Mouse (Mus musculus) spleen, adult 2 months (tissue): Measurements from ENCODE around the gene Znrf4. TPM values are rescaled to one million over a fixed set of nuclear protein-coding genes. Genes with fewer than 3 reads are reported as not detected.

Source experiments
- DNase-seq, 2 experiments: peaks; one replicate each; pipeline versions ENCODE4 v3.0.0 to v3.0.0-alpha.2; 2012 to 2021; ENCODE audit warnings: low spot score in 2 of 2, low read depth in 1 of 2
- H3K27ac ChIP-seq: fragments of 200-500 bp; 2 replicates; pipeline ENCODE4 v1.5.1; 2012; ENCODE audit warnings: low read length, inconsistent platforms; ENCODE audit not compliant: insufficient read depth
- H3K27me3 ChIP-seq: fragments of 200-500 bp; 2 replicates; pipeline ENCODE4 v1.6.1; 2012; ENCODE audit warnings: mild to moderate bottlenecking, moderate library complexity, low read length, inconsistent platforms; ENCODE audit not compliant: control insufficient read depth, insufficient read depth
- H3K36me3 ChIP-seq: fragments of 200-500 bp; 2 replicates; pipeline ENCODE4 v1.6.1; 2012; ENCODE audit warnings: mild to moderate bottlenecking, low read length, inconsistent platforms; ENCODE audit not compliant: control insufficient read depth, insufficient read depth
- H3K4me1 ChIP-seq: fragments of 200-500 bp; 2 replicates; pipeline ENCODE4 v1.6.1; 2011; ENCODE audit warnings: inconsistent platforms; ENCODE audit not compliant: control insufficient read depth, insufficient read depth, insufficient read length
- H3K4me3 ChIP-seq: fragments of 200-500 bp; 2 replicates; pipeline ENCODE4 v1.5.1; 2011; ENCODE audit warnings: mild to moderate bottlenecking, inconsistent platforms; ENCODE audit not compliant: insufficient read depth, insufficient read length; ENCODE audit errors: extremely low read depth
- CTCF ChIP-seq: fragments of 200-500 bp; IDR thresholded peaks from 2 replicates; pipeline ENCODE4 v1.5.1; 2011; ENCODE audit warnings: mild to moderate bottlenecking, inconsistent platforms; ENCODE audit not compliant: insufficient read depth, insufficient read length, insufficient replicate concordance; ENCODE audit errors: extremely low read depth
- POLR2A ChIP-seq: fragments of 200-500 bp; IDR thresholded peaks from 2 replicates; pipeline ENCODE4 v1.6.1; 2011; ENCODE audit warnings: low read depth, low read length, inconsistent platforms
- WGBS: fragments of 180-500 bp; shearing (Covaris S2); methylation state at CpG from one replicate; pipeline ENCODE4 v1.1.7; 2018; 5-methylcytosine and 5-hydroxymethylcytosine counted together
- polyA plus RNA-seq: library from polyadenylated mRNA; depleted of rRNA; stranded (reverse); fragments of >200 nt; gene quantifications from 2 replicates; pipeline ENCODE4 v1.2.3, GENCODE M21; 2012; rRNA removed

Gene Znrf4
- polyA plus RNA-seq, 1 experiment = not detected

DNA sequence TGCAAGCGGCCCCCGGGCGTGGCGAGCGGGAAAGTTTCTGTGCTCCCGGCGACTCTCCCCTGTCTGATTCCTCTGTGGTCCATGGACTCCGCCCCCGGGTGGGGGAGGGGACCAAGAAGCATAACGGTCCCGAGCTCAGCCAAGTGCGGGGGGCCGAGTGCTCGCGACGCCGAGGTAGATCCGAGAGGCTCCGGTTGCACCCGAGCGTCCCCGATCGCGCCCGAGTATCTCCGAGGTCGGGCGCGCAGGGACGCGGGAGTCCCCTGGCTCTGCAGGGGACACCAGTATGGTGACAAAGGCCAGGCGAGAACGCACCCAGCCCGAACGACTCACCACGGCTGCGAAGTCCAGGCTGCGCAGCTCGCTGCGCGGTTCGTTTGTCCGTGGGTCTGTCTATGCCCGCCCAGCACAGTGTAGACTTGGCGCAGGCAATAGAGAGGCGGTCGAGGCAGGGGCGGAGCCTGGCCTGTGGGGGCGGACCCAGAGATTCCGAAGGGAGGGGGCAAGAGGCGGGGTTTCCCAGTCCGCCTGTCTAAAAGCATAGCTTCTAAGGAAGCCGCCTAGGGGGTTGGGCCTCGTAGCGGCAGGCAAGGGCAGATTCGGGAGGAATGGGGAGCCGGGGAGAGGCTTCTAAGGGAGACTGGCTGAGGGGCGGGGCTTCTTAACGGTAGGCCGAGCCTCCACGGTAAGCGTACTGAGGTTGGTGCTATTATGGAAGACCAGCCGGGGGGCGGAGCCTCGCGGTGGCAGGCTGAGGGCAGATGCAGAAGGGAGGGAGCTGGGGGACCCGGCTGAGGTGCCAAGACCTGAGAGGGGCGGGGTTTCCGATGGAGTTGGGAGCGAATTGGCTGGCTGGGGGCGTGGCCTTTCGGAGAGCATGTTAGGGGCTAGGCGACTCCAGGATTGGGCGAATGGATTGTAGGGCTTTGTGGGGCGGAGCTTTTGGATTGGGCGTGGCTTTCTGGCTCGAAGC is 50.2 kb downstream of the Znrf4 start:
- Histone ChIP-seq H3K4me1 (no peaks in the 10 kb centered on the region; the same call in 1 of the 2 replicates), H3K27ac (peak overlapping the region; percentile 53), H3K4me3 (peak overlapping the region; percentile 76), H3K27me3 (no peaks in the 10 kb centered on the region), H3K36me3 (no peaks in the 10 kb centered on the region)
- WGBS = under 1% methylated on average over 77 of the region's 77 CpGs
- TF ChIP-seq CTCF (no peak), POLR2A (no peak)
- peak; percentile 89 for DNase-seq

Other genes with a start within 250 kb of the Znrf4 start
- 20.5 and 21.6 TPM in 2 replicates for gene Ticam1, start 235.6 kb downstream of the Znrf4 start, polyA plus RNA-seq
- 13.4 and 17.3 TPM in 2 replicates for gene Plin3, start 219.6 kb downstream of the Znrf4 start, polyA plus RNA-seq
- gene Arrdc5, start 212.1 kb downstream of the Znrf4 start, polyA plus RNA-seq = 0.12 TPM in 1 of 2 replicates, not detected in the other
- gene Uhrf1, start 209.1 kb downstream of the Znrf4 start, polyA plus RNA-seq = 16.5 and 23.9 TPM in 2 replicates
- gene Kdm4b, start 186.4 kb downstream of the Znrf4 start, polyA plus RNA-seq = 37.1 and 46.7 TPM in 2 replicates
- gene Ptprs, start 35.9 kb downstream of the Znrf4 start, polyA plus RNA-seq = 57.5 and 69.4 TPM in 2 replicates
- 2.3 and 4.4 TPM in 2 replicates for gene Gm20219, start 42.0 kb upstream of the Znrf4 start, polyA plus RNA-seq
- gene Safb2, start 72.2 kb upstream of the Znrf4 start, polyA plus RNA-seq = 152 and 157 TPM in 2 replicates
- gene Safb, start 72.4 kb upstream of the Znrf4 start, polyA plus RNA-seq = 103 and 105 TPM in 2 replicates
- gene 2410015M20Rik, start 97.3 kb upstream of the Znrf4 start, polyA plus RNA-seq = 101 and 140 TPM in 2 replicates
- 2,050 and 3,346 TPM in 2 replicates for gene Rpl36, start 101.0 kb upstream of the Znrf4 start, polyA plus RNA-seq
- gene Lonp1, start 114.5 kb upstream of the Znrf4 start, polyA plus RNA-seq = 35.2 and 44.9 TPM in 2 replicates
- 0.14 and 0.28 TPM in 2 replicates for gene Catsperd, start 115.7 kb upstream of the Znrf4 start, polyA plus RNA-seq
- gene Ranbp3, start 160.9 kb upstream of the Znrf4 start, polyA plus RNA-seq = 72.6 and 89.6 TPM in 2 replicates
- 181 and 252 TPM in 2 replicates for gene Ndufa11, start 205.3 kb upstream of the Znrf4 start, polyA plus RNA-seq
- 20.3 and 33.9 TPM in 2 replicates for gene Vmac, start 205.6 kb upstream of the Znrf4 start, polyA plus RNA-seq
- 1.3 and 2.4 TPM in 2 replicates for gene Nrtn, start 245.1 kb upstream of the Znrf4 start, polyA plus RNA-seq